Mouse (Mus musculus) granulocyte monocyte progenitor cell, adult 5-6 weeks (primary cell): ENCODE data around the gene Olfr1466. TPM values are rescaled to one million over a fixed set of nuclear protein-coding genes. Genes with fewer than 3 reads are reported as not detected.

Experiments used
- ATAC-seq: replicated peaks from 2 replicates; pipeline ENCODE4 v1.8.0; 2016; ENCODE audit warnings: mild to moderate bottlenecking, moderate TSS enrichment, inconsistent platforms; ENCODE audit not compliant: poor library complexity, severe bottlenecking
- total RNA-seq, 2 experiments: library from RNA; stranded (forward) in 1 of 2; stranded (reverse) in 1 of 2; fragments of 200-712, 200-1000 nt in 1 of 2; fragments of >200 nt in 1 of 2; fragmentation: Nextera tagmentation in 1 of 2; gene quantifications; 2 replicates each; pipeline ENCODE4 v1.2.3; 2014 to 2017

Gene Olfr1466
- not detected in 2 replicates for total RNA-seq (2014; fragmentation: Nextera tagmentation)
- total RNA-seq (2017), result not detected in 2 replicates

- ATAC-seq, result no peak
Observed at GRCm38 (mm10) chr19:13338562-13338961, at the start of gene Olfr1466. Olfr1466 (plus strand) TSS chr19:13338862.

GRCm38 (mm10) chr19:13315441-13315840 lies 23.2 kb upstream of the Olfr1466 start, which contains the start of gene Olfr1465:
Olfr1465 (minus strand) TSS chr19:13315541.
- ATAC-seq, result no peak

DNA sequence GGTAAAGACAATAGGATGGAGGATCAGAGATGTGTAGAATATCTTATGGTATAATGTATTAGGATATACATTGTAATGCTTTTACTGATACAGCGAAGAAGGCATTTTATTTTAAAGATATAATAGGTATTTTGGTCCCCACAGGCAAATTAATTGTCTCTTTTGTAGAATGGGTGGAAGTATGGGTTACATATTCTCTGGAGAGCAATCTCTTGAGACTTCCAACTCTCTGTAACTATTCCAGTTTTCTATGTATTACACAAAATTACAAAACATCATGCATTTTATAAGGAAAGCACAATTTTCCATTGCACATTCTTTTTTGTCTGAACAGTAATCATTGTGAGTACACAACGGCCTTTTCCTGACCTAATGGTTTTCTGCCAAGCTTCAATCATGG lies 23.3 kb downstream of the Olfr1466 start, which contains the start of gene Olfr1467:
Gene Olfr1467 (plus strand): TSS at position 301 of the 400 bp plus-strand sequence.
- no peak for ATAC-seq

Other genes with a start within 250 kb of the Olfr1466 start
- not detected in 2 replicates for gene Olfr1457, start 241.0 kb upstream of the Olfr1466 start, total RNA-seq (2014; fragmentation: Nextera tagmentation)
- not detected in 2 replicates for gene Olfr1457, start 241.0 kb upstream of the Olfr1466 start, total RNA-seq (2017)
- not detected in 2 replicates for gene Olfr1458, start 232.1 kb upstream of the Olfr1466 start, total RNA-seq (2014; fragmentation: Nextera tagmentation)
- gene Olfr1458, start 232.1 kb upstream of the Olfr1466 start, total RNA-seq (2017), result not detected in 2 replicates
- gene Olfr1459, start 189.3 kb upstream of the Olfr1466 start, total RNA-seq (2014; fragmentation: Nextera tagmentation), result not detected in 2 replicates
- not detected in 2 replicates for gene Olfr1459, start 189.3 kb upstream of the Olfr1466 start, total RNA-seq (2017)
- gene Olfr1461, start 175.9 kb upstream of the Olfr1466 start, total RNA-seq (2014; fragmentation: Nextera tagmentation), result not detected in 2 replicates
- gene Olfr1461, start 175.9 kb upstream of the Olfr1466 start, total RNA-seq (2017), result not detected in 2 replicates
- not detected in 2 replicates for gene Olfr1462, start 153.1 kb upstream of the Olfr1466 start, total RNA-seq (2014; fragmentation: Nextera tagmentation)
- not detected in 2 replicates for gene Olfr1462, start 153.1 kb upstream of the Olfr1466 start, total RNA-seq (2017)
- gene Olfr1463, start 107.5 kb upstream of the Olfr1466 start, total RNA-seq (2014; fragmentation: Nextera tagmentation), result not detected in 2 replicates
- not detected in 2 replicates for gene Olfr1463, start 107.5 kb upstream of the Olfr1466 start, total RNA-seq (2017)
- gene Olfr1465, start 23.3 kb upstream of the Olfr1466 start, total RNA-seq (2014; fragmentation: Nextera tagmentation), result not detected in 2 replicates
- gene Olfr1465, start 23.3 kb upstream of the Olfr1466 start, total RNA-seq (2017), result not detected in 2 replicates
- not detected in 2 replicates for gene Olfr1467, start 23.4 kb downstream of the Olfr1466 start, total RNA-seq (2014; fragmentation: Nextera tagmentation)
- not detected in 2 replicates for gene Olfr1467, start 23.4 kb downstream of the Olfr1466 start, total RNA-seq (2017)
- not detected in 2 replicates for gene Olfr1469, start 69.0 kb downstream of the Olfr1466 start, total RNA-seq (2014; fragmentation: Nextera tagmentation)
- not detected in 2 replicates for gene Olfr1469, start 69.0 kb downstream of the Olfr1466 start, total RNA-seq (2017)
- not detected in 2 replicates for gene Olfr1471, start 104.5 kb downstream of the Olfr1466 start, total RNA-seq (2014; fragmentation: Nextera tagmentation)
- gene Olfr1471, start 104.5 kb downstream of the Olfr1466 start, total RNA-seq (2017), result not detected in 2 replicates
- not detected in 2 replicates for gene Olfr1472, start 117.2 kb downstream of the Olfr1466 start, total RNA-seq (2014; fragmentation: Nextera tagmentation)
- not detected in 2 replicates for gene Olfr1472, start 117.2 kb downstream of the Olfr1466 start, total RNA-seq (2017)
- not detected in 2 replicates for gene Olfr1474, start 130.7 kb downstream of the Olfr1466 start, total RNA-seq (2014; fragmentation: Nextera tagmentation)
- gene Olfr1474, start 130.7 kb downstream of the Olfr1466 start, total RNA-seq (2017), result not detected in 2 replicates
- not detected in 2 replicates for gene Olfr1475, start 141.3 kb downstream of the Olfr1466 start, total RNA-seq (2014; fragmentation: Nextera tagmentation)
- not detected in 2 replicates for gene Olfr1475, start 141.3 kb downstream of the Olfr1466 start, total RNA-seq (2017)
- gene Olfr1477, start 161.7 kb downstream of the Olfr1466 start, total RNA-seq (2014; fragmentation: Nextera tagmentation), result not detected in 2 replicates
- not detected in 2 replicates for gene Olfr1477, start 161.7 kb downstream of the Olfr1466 start, total RNA-seq (2017)
- gene Olfr1480, start 189.1 kb downstream of the Olfr1466 start, total RNA-seq (2014; fragmentation: Nextera tagmentation), result not detected in 2 replicates
- gene Olfr1480, start 189.1 kb downstream of the Olfr1466 start, total RNA-seq (2017), result not detected in 2 replicates
- gene Olfr1484, start 244.6 kb downstream of the Olfr1466 start, total RNA-seq (2014; fragmentation: Nextera tagmentation), result not detected in 2 replicates
- not detected in 2 replicates for gene Olfr1484, start 244.6 kb downstream of the Olfr1466 start, total RNA-seq (2017)